ENCODE assay signal across 8 mouse cellular contexts in the genomic region with DNA sequence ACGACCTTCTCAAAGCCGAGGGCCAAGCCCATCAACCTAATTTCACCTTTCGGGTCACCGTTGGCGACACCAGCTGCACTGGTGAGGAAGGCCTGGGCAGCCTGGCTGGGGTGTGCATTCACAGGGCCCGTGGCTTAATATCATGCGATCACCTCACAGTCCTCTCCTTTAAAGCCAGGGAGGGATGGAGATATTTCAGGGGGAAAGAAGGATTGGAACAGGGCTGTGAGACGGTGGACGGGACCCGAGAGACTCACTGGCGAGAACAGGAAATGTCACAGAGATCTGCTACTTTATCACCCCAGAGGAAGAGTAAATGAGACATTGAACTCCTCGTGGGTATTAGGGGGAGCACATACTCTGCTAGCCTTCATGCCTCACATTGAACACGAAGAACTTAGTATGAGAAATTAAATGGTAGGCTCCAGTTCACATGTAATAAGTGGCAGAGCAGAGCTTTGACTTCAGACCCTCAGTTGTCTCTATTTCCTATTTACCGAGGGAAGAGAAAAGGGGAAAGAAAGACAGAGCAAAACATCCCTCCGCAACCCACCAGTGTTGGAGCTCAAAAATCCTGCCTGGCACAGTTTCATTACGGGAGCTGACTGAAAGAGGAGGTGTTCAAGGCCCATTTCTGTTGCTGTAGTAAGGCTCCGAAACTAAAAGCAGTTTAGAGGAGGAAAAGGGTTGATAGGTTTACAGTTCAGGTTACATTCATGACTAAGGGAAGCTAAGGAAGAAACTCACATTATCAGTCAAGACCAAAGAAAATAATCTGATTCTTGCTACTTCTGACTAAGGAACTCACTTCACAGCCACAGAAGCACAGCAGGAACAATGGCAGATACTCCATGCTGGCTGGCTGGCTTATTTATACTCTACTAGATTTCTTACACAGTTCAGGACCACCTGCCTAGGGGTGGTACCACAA. TPM values are rescaled to one million over a fixed set of nuclear protein-coding genes. Genes with fewer than 3 reads are reported as not detected.
DNase-seq lines count a peak whose midpoint lies in the region; ATAC-seq and TF ChIP-seq lines count a peak whose summit lies in the region.

No protein-coding gene starts in this region.

- peak overlapping the region; percentile 72 for H3K4me3 ChIP-seq in limb, embryonic 15.5 days
- H3K4me3 ChIP-seq in stomach, postnatal 0 days (ENCODE audit: low read depth, low read length): peak overlapping the region; percentile 64

- no peaks in the 10 kb centered on the region for H3K27me3 ChIP-seq in limb, embryonic 15.5 days
- H3K27me3 ChIP-seq in stomach, postnatal 0 days (ENCODE audit: control insufficient read depth, insufficient read depth, low read length): no peaks in the 10 kb centered on the region

- ATAC-seq in limb, embryonic 15.5 days (ENCODE audit: insufficient number of reproducible peaks, low FRiP score, low TSS enrichment, low read depth): no peak
- no peak for ATAC-seq in stomach, postnatal 0 days (ENCODE audit: low FRiP score, low TSS enrichment)

- peak overlapping the region; percentile 100 for H3K27ac ChIP-seq in limb, embryonic 15.5 days
- H3K27ac ChIP-seq in stomach, postnatal 0 days (replicated peaks): peak overlapping the region; percentile 53

- H3K4me1 ChIP-seq in limb, embryonic 15.5 days: peaks cover 38% of the 10 kb centered on the region
- no peaks in the 10 kb centered on the region for H3K4me1 ChIP-seq in stomach, postnatal 0 days (replicated peaks; ENCODE audit: control insufficient read depth, insufficient read depth)

- peak overlapping the region; percentile 90 for H3K9ac ChIP-seq in limb, embryonic 15.5 days
- H3K9ac ChIP-seq in stomach, postnatal 0 days (ENCODE audit: low read length): peak overlapping the region; percentile 85

- H3K36me3 ChIP-seq in limb, embryonic 15.5 days: peaks cover 42% of the 10 kb centered on the region
- H3K36me3 ChIP-seq in stomach, postnatal 0 days (ENCODE audit: control insufficient read depth, insufficient read depth, low read length): peaks cover 8% of the 10 kb centered on the region; the same call in 1 of the 2 replicates

- WGBS in limb, embryonic 15.5 days: 58% methylated on average over 17 of the region's 17 CpGs
- 56% methylated on average over 15 of the region's 17 CpGs for WGBS in stomach, postnatal 0 days

- TF ChIP-seq CTCF in stomach, postnatal 0 days (IDR thresholded peaks at IDR 0.05; ENCODE audit: low read depth): no peak

- no peaks in the 10 kb centered on the region for H3K9me3 ChIP-seq in limb, embryonic 15.5 days
- H3K9me3 ChIP-seq in stomach, postnatal 0 days (ENCODE audit: control insufficient read depth, low read length): no peaks in the 10 kb centered on the region

- peak overlapping the region; percentile 72 for H3K4me2 ChIP-seq in limb, embryonic 15.5 days
- H3K4me2 ChIP-seq in stomach, postnatal 0 days (replicated peaks; ENCODE audit: low read depth): peak overlapping the region; percentile 91

- TF ChIP-seq EP300 in stomach, postnatal 0 days (optimal IDR thresholded peaks at IDR 0.05): no peak

- peak; percentile 41 for DNase-seq in cerebellum, adult 9-11 months
- DNase-seq in cerebellum, postnatal 36 days: no peak
- peak; percentile 14 for DNase-seq in thymus, postnatal 0 days (ENCODE audit: low spot score)
- DNase-seq in thymus, postnatal 25 days: no peak
- DNase-seq in stomach, postnatal 0 days (ENCODE audit: low spot score): no peak
- no peak for DNase-seq in layer of hippocampus, adult 8-10 months (ENCODE audit: low spot score in 2 of 2)
- DNase-seq in lung, postnatal 14 days: no peak

RNA-seq across cellular contexts. Expression of a gene that starts 1.5 kb away (rescaled TPM):
- 65.5 and 66.3 TPM in 2 replicates for polyA plus RNA-seq in thymus, postnatal 0 days (2015; fragmentation: Nextera tagmentation; extraction: Ambion mirVana)
- polyA plus RNA-seq in limb, embryonic 15.5 days (2015; fragmentation: Nextera tagmentation; extraction: Ambion mirVana): 81.0 and 88.5 TPM in 2 replicates
- polyA plus RNA-seq in stomach, postnatal 0 days (2015; fragmentation: Nextera tagmentation; extraction: Ambion mirVana): 41.7 and 44.3 TPM in 2 replicates
- total RNA-seq in layer of hippocampus, adult 8-10 months (2022): 10 to 100 TPM; 34.0 to 39.8 (median 36.6) TPM

RNA-seq across cellular contexts. Expression of a gene that starts 2.6 kb away (rescaled TPM):
- 4.1 and 4.2 TPM in 2 replicates for polyA plus RNA-seq in thymus, postnatal 0 days (2015; fragmentation: Nextera tagmentation; extraction: Ambion mirVana)
- polyA plus RNA-seq in limb, embryonic 15.5 days (2015; fragmentation: Nextera tagmentation; extraction: Ambion mirVana): 16.7 and 17.9 TPM in 2 replicates
- polyA plus RNA-seq in stomach, postnatal 0 days (2015; fragmentation: Nextera tagmentation; extraction: Ambion mirVana): 3.3 and 3.9 TPM in 2 replicates
- 10 to 100 TPM; 87.5 to 99.1 (median 96.9) TPM for total RNA-seq in layer of hippocampus, adult 8-10 months (2022)

RNA-seq across cellular contexts. Expression of a gene that starts 5.3 kb away (rescaled TPM):
- 2.1 and 3.9 TPM in 2 replicates for polyA plus RNA-seq in thymus, postnatal 0 days (2015; fragmentation: Nextera tagmentation; extraction: Ambion mirVana)
- polyA plus RNA-seq in limb, embryonic 15.5 days (2015; fragmentation: Nextera tagmentation; extraction: Ambion mirVana): 2.1 and 2.7 TPM in 2 replicates
- 1.1 and 1.3 TPM in 2 replicates for polyA plus RNA-seq in stomach, postnatal 0 days (2015; fragmentation: Nextera tagmentation; extraction: Ambion mirVana)
- total RNA-seq in layer of hippocampus, adult 8-10 months (2022): 1 to 10 TPM; 3.0 to 6.2 (median 4.4) TPM

RNA-seq across cellular contexts. Expression of a gene that starts 16.0 kb away (rescaled TPM):
- polyA plus RNA-seq in thymus, postnatal 0 days (2015; fragmentation: Nextera tagmentation; extraction: Ambion mirVana): 2.0 TPM in 1 of 2 replicates, not detected in the other
- polyA plus RNA-seq in limb, embryonic 15.5 days (2015; fragmentation: Nextera tagmentation; extraction: Ambion mirVana): 3.6 and 7.7 TPM in 2 replicates
- not detected in 2 replicates for polyA plus RNA-seq in stomach, postnatal 0 days (2015; fragmentation: Nextera tagmentation; extraction: Ambion mirVana)
- total RNA-seq in layer of hippocampus, adult 8-10 months (2022): not detected

RNA-seq across cellular contexts. Expression of a gene that starts 49.1 kb away (rescaled TPM):
- 263 and 265 TPM in 2 replicates for polyA plus RNA-seq in thymus, postnatal 0 days (2015; fragmentation: Nextera tagmentation; extraction: Ambion mirVana)
- 201 and 221 TPM in 2 replicates for polyA plus RNA-seq in limb, embryonic 15.5 days (2015; fragmentation: Nextera tagmentation; extraction: Ambion mirVana)
- polyA plus RNA-seq in stomach, postnatal 0 days (2015; fragmentation: Nextera tagmentation; extraction: Ambion mirVana): 90.7 and 96.2 TPM in 2 replicates
- total RNA-seq in layer of hippocampus, adult 8-10 months (2022): 100 to 1,000 TPM; 489 to 507 (median 494) TPM

Comparison
In these comparisons a context has a peak if more than half of its experiments do, and no peak if none do; other contexts are left out.
1. DNase-seq: peak in cerebellum, adult 9-11 months (single experiment) and thymus, postnatal 0 days (single experiment); none in cerebellum, postnatal 36 days (0 of 2), thymus, postnatal 25 days (single experiment), stomach, postnatal 0 days (single experiment), layer of hippocampus, adult 8-10 months (0 of 2) and lung, postnatal 14 days (single experiment).